Mouse (Mus musculus) heart, embryonic 14.5 days (tissue): Measurements from ENCODE around the gene Prl3d3. TPM values are rescaled to one million over a fixed set of nuclear protein-coding genes. Genes with fewer than 3 reads are reported as not detected.
"Not testable (repeated sequence)": the region's sequence is repeated elsewhere in the genome, so short reads cannot be mapped to it uniquely, and the experiment has no call there.

Experiments
- ATAC-seq: fragments of 200-750 bp; cut with Nextera tagmentation; 2 replicates; pipeline ENCODE4 v1.8.0; 2017; ENCODE audit warnings: low read depth, moderate TSS enrichment; ENCODE audit not compliant: insufficient number of reproducible peaks, insufficient read depth, low FRiP score
- H3K27ac ChIP-seq, 2 experiments: fragments of 200-500 bp in 1 of 2; fragments of 300-500 bp in 1 of 2; sonication (generic) in 1 of 2; replicated peaks in 1 of 2; 2 replicates each; pipeline ENCODE4 v1.5.1; 2012 to 2014; ENCODE audit warnings: low read depth in 2 of 2, low read length in 2 of 2, control low read depth in 1 of 2, mild to moderate bottlenecking in 1 of 2, mixed read lengths in 1 of 2; ENCODE audit not compliant: control insufficient read depth in 1 of 2, insufficient read depth in 1 of 2
- H3K27me3 ChIP-seq: fragments of 300-500 bp; sonication (generic); 2 replicates; pipeline ENCODE4 v1.6.1; 2014; ENCODE audit warnings: mild to moderate bottlenecking, low read length, control low read depth; ENCODE audit not compliant: control insufficient read depth, insufficient read depth
- H3K36me3 ChIP-seq: fragments of 300-500 bp; sonication (generic); 2 replicates; pipeline ENCODE4 v1.6.1; 2014; ENCODE audit warnings: mild to moderate bottlenecking, control low read depth, low read length, mixed read lengths; ENCODE audit not compliant: control insufficient read depth, insufficient read depth
- H3K4me1 ChIP-seq, 2 experiments: fragments of 200-500 bp in 1 of 2; fragments of 300-500 bp in 1 of 2; sonication (generic) in 1 of 2; 2 replicates each; pipeline ENCODE4 v1.6.1; 2012 to 2014; ENCODE audit warnings: low read length in 2 of 2, control low read depth in 1 of 2, mixed read lengths in 1 of 2; ENCODE audit not compliant: control insufficient read depth in 2 of 2, insufficient read depth in 2 of 2
- H3K4me2 ChIP-seq: fragments of 300-500 bp; sonication (generic); 2 replicates; pipeline ENCODE4 v1.6.1; 2014; ENCODE audit warnings: mild to moderate bottlenecking, low read length
- H3K4me3 ChIP-seq, 2 experiments: fragments of 200-500 bp in 1 of 2; fragments of 300-500 bp in 1 of 2; sonication (generic) in 1 of 2; 2 replicates each; pipeline ENCODE4 v1.5.1; 2012 to 2014; ENCODE audit warnings: low read length in 2 of 2, mild to moderate bottlenecking in 2 of 2, control low read depth in 1 of 2, low read depth in 1 of 2, moderate library complexity in 1 of 2; ENCODE audit not compliant: control insufficient read depth in 1 of 2, insufficient read depth in 1 of 2
- H3K9ac ChIP-seq: fragments of 300-500 bp; sonication (generic); 2 replicates; pipeline ENCODE4 v1.6.1; 2014; ENCODE audit warnings: mild to moderate bottlenecking, low read length
- H3K9me3 ChIP-seq: fragments of 300-500 bp; sonication (generic); 2 replicates; pipeline ENCODE4 v1.6.1; 2016; ENCODE audit warnings: low read length, control low read depth; ENCODE audit not compliant: control insufficient read depth
- WGBS: fragments of 180-500 bp; shearing (Covaris S2); extraction: QIAGEN DNeasy Blood & Tissue Kit; methylation state at CpG from one replicate; pipeline ENCODE4 v1.1.7; 2014; 5-methylcytosine and 5-hydroxymethylcytosine counted together
- polyA plus RNA-seq: library from polyadenylated mRNA; unstranded; fragments of >200 nt; fragmentation: Nextera tagmentation; extraction: Ambion mirVana; gene quantifications from 2 replicates; pipeline ENCODE4 v1.2.1, GENCODE M21; 2014

The Prl3d3 gene
- not detected in 2 replicates for polyA plus RNA-seq

DNA sequence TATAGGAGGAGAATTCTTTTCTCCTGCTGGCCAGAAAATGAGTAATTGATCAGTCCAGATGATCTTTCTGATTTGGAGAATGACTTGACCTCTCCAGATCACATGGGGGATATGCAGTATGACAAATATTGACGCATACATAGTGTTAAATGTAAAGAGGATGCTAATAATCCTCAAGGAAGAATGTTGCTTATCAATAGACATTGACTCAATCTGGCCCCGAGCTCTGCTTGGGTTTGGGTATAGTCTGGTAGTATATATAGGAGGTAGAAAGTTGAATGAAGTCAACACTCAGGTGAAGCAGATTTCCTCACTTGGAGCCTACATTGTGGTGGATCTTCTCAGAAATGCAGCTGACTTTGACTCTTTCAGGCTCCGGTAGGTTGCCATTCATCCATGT is at the start of gene Prl3d3:
Gene Prl3d3, plus strand, starts transcription at position 301 of the 400 bp plus-strand sequence.
- not testable (repeated sequence) for H3K36me3 ChIP-seq, H3K9ac ChIP-seq, H3K27me3 ChIP-seq, H3K4me3 ChIP-seq, H3K9me3 ChIP-seq, H3K4me1 ChIP-seq, H3K4me2 ChIP-seq, H3K27ac ChIP-seq, ATAC-seq
- 60% methylated on average over 3 of the region's 3 CpGs for WGBS

DNA sequence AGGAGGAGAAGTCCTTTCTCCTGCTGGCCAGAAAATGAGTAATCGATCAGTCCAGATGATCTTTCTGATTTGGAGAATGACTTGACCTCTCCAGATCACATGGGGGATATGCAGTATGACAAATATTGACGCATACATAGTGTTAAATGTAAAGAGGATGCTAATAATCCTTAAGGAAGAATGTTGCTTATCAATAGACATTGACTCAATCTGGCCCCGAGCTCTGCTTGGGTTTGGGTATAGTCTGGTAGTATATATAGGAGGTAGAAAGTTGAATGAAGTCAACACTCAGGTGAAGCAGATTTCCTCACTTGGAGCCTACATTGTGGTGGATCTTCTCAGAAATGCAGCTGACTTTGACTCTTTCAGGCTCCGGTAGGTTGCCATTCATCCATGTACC is 35.2 kb upstream of the Prl3d3 start, which contains the start of gene Prl3d2:
Gene Prl3d2, plus strand, starts transcription at position 301 of the 400 bp plus-strand sequence.
- H3K4me1 ChIP-seq, H3K9ac ChIP-seq, H3K4me3 ChIP-seq, ATAC-seq, H3K27ac ChIP-seq, H3K27me3 ChIP-seq, H3K4me2 ChIP-seq, H3K9me3 ChIP-seq, H3K36me3 ChIP-seq: not testable (repeated sequence)
- 79% methylated on average over 4 of the region's 4 CpGs for WGBS

GRCm38 (mm10) chr13:27148264-27148663 is 8.3 kb upstream of the Prl3d3 start:
- no peaks in the 10 kb centered on the region for H3K36me3 ChIP-seq
- H3K4me3 ChIP-seq = no peak overlapping the region
- no peaks in the 10 kb centered on the region for H3K9me3 ChIP-seq
- H3K9ac ChIP-seq = no peak overlapping the region
- no peak overlapping the region for H3K27ac ChIP-seq
- no peaks in the 10 kb centered on the region for H3K4me1 ChIP-seq
- ATAC-seq = no peak
- no peaks in the 10 kb centered on the region for H3K27me3 ChIP-seq
- H3K4me2 ChIP-seq = no peak overlapping the region
- WGBS = 40% methylated on average over 1 of the region's 1 CpGs

- ATAC-seq = no peak
Observed at GRCm38 (mm10) chr13:27196359-27196758, 39.8 kb downstream of the Prl3d3 start, which contains the start of gene Prl3c1. Prl3c1 (plus strand) TSS chr13:27196659.

More at GRCm38 (mm10) chr13:27196359-27196758, 39.8 kb downstream of the Prl3d3 start, which contains the start of gene Prl3c1:
- no peak within 1 kb of the TSS for H3K4me3 ChIP-seq
- 82% methylated on average over 1 of the region's 1 CpGs for WGBS
- H3K27me3 ChIP-seq = no peaks in the 10 kb centered on the region
- no peaks in the 10 kb centered on the region for H3K9me3 ChIP-seq
- no peak within 1 kb of the TSS for H3K27ac ChIP-seq
- no peak within 1 kb of the TSS for H3K4me2 ChIP-seq
- no peak within 1 kb of the TSS for H3K9ac ChIP-seq
- H3K4me1 ChIP-seq = no peaks in the 10 kb centered on the region
- H3K36me3 ChIP-seq = no peaks in the 10 kb centered on the region

Other genes with a start within 250 kb of the Prl3d3 start
- not detected in 2 replicates for gene Prl, start 99.2 kb upstream of the Prl3d3 start, polyA plus RNA-seq
- not detected in 2 replicates for gene Prl3d1, start 62.6 kb upstream of the Prl3d3 start, polyA plus RNA-seq
- not detected in 2 replicates for gene Prl3d2, start 35.1 kb upstream of the Prl3d3 start, polyA plus RNA-seq
- not detected in 2 replicates for gene Prl3c1, start 39.9 kb downstream of the Prl3d3 start, polyA plus RNA-seq
- not detected in 2 replicates for gene Prl3b1, start 85.1 kb downstream of the Prl3d3 start, polyA plus RNA-seq
- gene Prl3a1, start 102.6 kb downstream of the Prl3d3 start, polyA plus RNA-seq = not detected in 2 replicates
- gene Prl6a1, start 155.8 kb downstream of the Prl3d3 start, polyA plus RNA-seq = not detected in 2 replicates
- not detected in 2 replicates for gene Prl8a2, start 188.9 kb downstream of the Prl3d3 start, polyA plus RNA-seq
- not detected in 2 replicates for gene Prl2b1, start 234.1 kb downstream of the Prl3d3 start, polyA plus RNA-seq